ENCODE assay signal across 9 mouse cellular contexts in genomic region chr6:134207391-134208179, GRCm38 (mm10).
A peak's percentile ranks its signal among the peaks of the same experiment; 100 is the strongest.
DNase-seq lines count a peak whose midpoint lies in the region; ATAC-seq lines count a peak whose summit lies in the region.
"Had no signal": no experiment of that assay in that cellular context is flagged by ENCODE, and none has a peak within 500 bp of the region (broad histone marks: within the 10 kb centered on the region; RNA-seq: fewer than 3 reads in every experiment).

No protein-coding gene starts in this region.

- H3K9ac ChIP-seq in heart, embryonic 13.5 days, result peak overlapping the region; percentile 64
- H3K9ac ChIP-seq in midbrain, embryonic 16.5 days (ENCODE audit: low read depth, low read length), result 0 out of 2 replicates have a peak overlapping the region, but pooled peaks have one; percentile 8

- H3K4me1 ChIP-seq in heart, embryonic 13.5 days, result peaks cover 79% of the 10 kb centered on the region
- peaks cover 14% of the 10 kb centered on the region for H3K4me1 ChIP-seq in midbrain, embryonic 16.5 days (ENCODE audit: control insufficient read depth, insufficient read depth, low read length)

- H3K4me3 ChIP-seq in heart, embryonic 13.5 days, result no peak overlapping the region; the same call in 1 of the 2 replicates
- no peak overlapping the region for H3K4me3 ChIP-seq in midbrain, embryonic 16.5 days (ENCODE audit: low read depth, low read length)

- ATAC-seq in heart, embryonic 13.5 days (ENCODE audit: extremely low read depth, insufficient number of reproducible peaks, low FRiP score, low TSS enrichment), result no peak; the same call in 1 of the 2 replicates
- ATAC-seq in midbrain, embryonic 16.5 days, result peak; percentile 85
- ATAC-seq in monocyte, adult 5-6 weeks (replicated peaks; ENCODE audit: insufficient number of reproducible peaks, low FRiP score, low TSS enrichment, poor library complexity, severe bottlenecking), result no peak

- DNase-seq in embryo, embryonic 11.5 days (ENCODE audit: low read depth, low spot score), result peak; percentile 30
- no peak for DNase-seq in embryo, embryonic 10 days (ENCODE audit: low spot score)
- DNase-seq in testis, postnatal 10 days (ENCODE audit: low spot score), result peak; percentile 80
- DNase-seq in testis, postnatal 14 days (ENCODE audit: low spot score), result no peak
- DNase-seq in layer of hippocampus, adult 18-20 months (ENCODE audit: low spot score in 2 of 2), result peak; percentile 25 to 72

- H3K4me2 ChIP-seq in heart, embryonic 13.5 days, result peak overlapping the region; percentile 49
- H3K4me2 ChIP-seq in midbrain, embryonic 16.5 days (ENCODE audit: low read length), result peak overlapping the region; percentile 15; the same call in 1 of the 2 replicates

- 54% methylated on average over 19 of the region's 19 CpGs for WGBS in heart, embryonic 13.5 days
- WGBS in midbrain, embryonic 16.5 days, result 63% methylated on average over 19 of the region's 19 CpGs

- H3K36me3 ChIP-seq in heart, embryonic 13.5 days, result 0 out of 2 replicates have a peak, but pooled peaks cover 2% of the 10 kb centered on the region
- no peaks in the 10 kb centered on the region for H3K36me3 ChIP-seq in midbrain, embryonic 16.5 days (ENCODE audit: control insufficient read depth, insufficient read depth, low read length)

- H3K9me3 ChIP-seq in heart, embryonic 13.5 days, result no peaks in the 10 kb centered on the region
- H3K9me3 ChIP-seq in midbrain, embryonic 16.5 days (replicated peaks; ENCODE audit: control insufficient read depth, low read length, poor library complexity, severe bottlenecking), result no peaks in the 10 kb centered on the region
- H3K9me3 ChIP-seq: G1E had no signal

- H3K27ac ChIP-seq in heart, embryonic 13.5 days (replicated peaks), result peak overlapping the region; percentile 70
- peak overlapping the region; percentile 3 for H3K27ac ChIP-seq in midbrain, embryonic 16.5 days (ENCODE audit: low read length)

- H3K27me3 ChIP-seq in heart, embryonic 13.5 days (replicated peaks), result no peaks in the 10 kb centered on the region
- no peaks in the 10 kb centered on the region for H3K27me3 ChIP-seq in midbrain, embryonic 16.5 days (ENCODE audit: control insufficient read depth, insufficient read depth, low read depth, low read length)

Comparison
In these comparisons a context has a peak if more than half of its experiments do, and no peak if none do; other contexts are left out.
1. DNase-seq: peak in embryo, embryonic 11.5 days (single experiment), testis, postnatal 10 days (single experiment) and layer of hippocampus, adult 18-20 months (2 of 2); none in embryo, embryonic 10 days (single experiment) and testis, postnatal 14 days (single experiment).